Mouse (Mus musculus): ENCODE results near the gene Gne. TPM values are rescaled to one million over a fixed set of nuclear protein-coding genes. Genes with fewer than 3 reads are reported as not detected.

Gne gene
- polyA plus RNA-seq (2014; fragmentation: Nextera tagmentation; extraction: Ambion mirVana), result 27.0 and 31.8 TPM in 2 replicates

DNA sequence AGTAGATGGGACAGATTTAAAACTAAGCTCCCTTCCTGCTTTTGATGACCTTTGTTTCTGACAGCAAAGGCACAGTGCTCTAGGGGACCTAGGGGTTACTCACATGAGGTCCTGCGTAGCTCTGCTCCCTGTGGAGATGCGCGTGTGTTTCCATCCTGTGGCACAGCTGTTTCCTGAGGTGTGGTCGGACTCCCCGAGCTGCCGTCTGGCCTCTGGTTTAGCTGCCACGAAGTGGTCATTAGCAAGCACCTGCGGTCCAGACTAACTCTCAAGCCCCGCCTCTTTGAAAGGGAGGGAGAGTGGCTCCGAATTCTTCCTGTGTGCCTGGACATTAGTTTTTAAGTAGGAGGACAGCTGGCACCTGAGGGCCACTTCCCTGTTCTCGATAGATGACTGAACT lies at the start of gene Gne:
TSS of gene Gne (minus strand) at position 233 of the 400 bp plus-strand sequence.
- Histone ChIP-seq H3K4me1 (ENCODE audit: control insufficient read depth, insufficient read depth, low read length) (no peaks in the 10 kb centered on the region), H3K36me3 (ENCODE audit: control insufficient read depth, insufficient read depth, low read length) (no peaks in the 10 kb centered on the region), H3K9ac (replicated peaks; ENCODE audit: low read depth, low read length) (no peak within 1 kb of the TSS), H3K4me3 (ENCODE audit: low read depth, low read length) (no peak within 1 kb of the TSS), H3K4me2 (ENCODE audit: low read depth, low read length) (no peak within 1 kb of the TSS), H3K27ac (ENCODE audit: low read depth, low read length) (no peak within 1 kb of the TSS), H3K9me3 (ENCODE audit: control insufficient read depth, low read length) (no peaks in the 10 kb centered on the region), H3K27me3 (ENCODE audit: control insufficient read depth, insufficient read depth, low read length) (no peaks in the 10 kb centered on the region)
- WGBS, result 13% methylated on average over 11 of the region's 11 CpGs
- ATAC-seq (ENCODE audit: low read depth), result no peak

DNA sequence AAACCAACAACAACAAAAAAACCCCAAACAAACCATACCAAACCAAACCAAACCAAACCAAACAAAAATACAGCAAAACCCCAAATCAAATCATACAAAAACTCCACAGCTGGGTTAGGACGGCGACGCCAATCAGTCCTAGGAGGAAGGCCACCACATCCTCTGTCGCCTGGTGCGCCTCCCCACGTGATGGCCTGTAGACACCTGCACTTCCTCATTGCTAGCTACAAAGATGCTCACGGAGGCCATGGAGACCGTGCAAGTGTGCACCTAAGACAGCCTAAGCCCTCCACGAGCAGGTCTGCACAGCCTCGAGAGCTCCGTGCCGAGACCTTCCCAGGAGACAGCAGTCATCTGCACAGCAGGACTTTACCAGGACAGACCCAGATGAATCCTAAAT lies 42.8 kb upstream of the Gne start:
- Histone ChIP-seq H3K9ac (replicated peaks; ENCODE audit: low read depth, low read length) (no peak overlapping the region), H3K4me1 (ENCODE audit: control insufficient read depth, insufficient read depth, low read length) (no peaks in the 10 kb centered on the region), H3K9me3 (ENCODE audit: control insufficient read depth, low read length) (no peaks in the 10 kb centered on the region), H3K27me3 (ENCODE audit: control insufficient read depth, insufficient read depth, low read length) (no peaks in the 10 kb centered on the region), H3K4me3 (ENCODE audit: low read depth, low read length) (no peak overlapping the region), H3K36me3 (ENCODE audit: control insufficient read depth, insufficient read depth, low read length) (peaks cover 52% of the 10 kb centered on the region), H3K4me2 (ENCODE audit: low read depth, low read length) (no peak overlapping the region), H3K27ac (ENCODE audit: low read depth, low read length) (no peak overlapping the region)
- 95% methylated on average over 12 of the region's 12 CpGs for WGBS
- no peak for ATAC-seq (ENCODE audit: low read depth)

DNA sequence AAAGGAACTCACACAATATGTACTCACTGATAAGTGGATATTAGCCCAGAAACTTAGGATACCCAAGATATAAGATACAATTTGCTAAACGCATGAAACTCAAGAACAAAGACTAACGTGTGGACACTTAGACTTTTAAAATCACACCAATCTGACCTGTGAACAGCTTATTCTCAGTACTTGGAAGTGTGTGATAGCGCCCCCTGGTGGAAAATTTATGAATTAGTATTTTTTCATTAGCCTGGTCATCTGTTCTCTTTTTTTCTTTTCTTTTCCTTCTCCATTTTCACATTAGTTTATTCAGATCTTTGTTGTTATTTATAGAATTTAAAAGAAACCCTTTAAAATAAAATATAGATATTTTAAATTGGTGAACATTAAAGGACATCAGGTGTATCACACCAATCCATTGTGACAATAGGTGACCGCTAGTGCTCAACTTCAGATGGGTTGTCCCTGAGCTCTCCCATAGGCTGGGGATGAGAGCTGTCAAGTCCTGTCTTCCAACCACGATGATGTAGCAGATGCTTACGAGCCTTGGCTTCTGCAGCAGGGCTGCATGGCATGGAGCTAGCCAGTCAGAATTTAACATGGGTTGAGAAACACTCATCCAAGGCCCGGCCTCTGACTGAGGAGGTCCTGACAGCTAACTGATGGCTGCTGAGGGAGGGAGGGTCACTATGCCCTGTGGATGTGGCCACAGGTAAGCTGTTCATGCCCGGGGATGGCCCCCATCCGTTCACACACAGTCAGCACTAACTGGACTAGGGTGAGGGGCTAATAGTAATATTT lies 35.6 kb upstream of the Gne start:
- peak; percentile 31; the same call in 1 of the 2 replicates for ATAC-seq (ENCODE audit: low read depth)
- Histone ChIP-seq H3K4me1 (ENCODE audit: control insufficient read depth, insufficient read depth, low read length) (no peaks in the 10 kb centered on the region), H3K27ac (ENCODE audit: low read depth, low read length) (no peak overlapping the region), H3K36me3 (ENCODE audit: control insufficient read depth, insufficient read depth, low read length) (no peaks in the 10 kb centered on the region), H3K9ac (replicated peaks; ENCODE audit: low read depth, low read length) (no peak overlapping the region), H3K4me3 (ENCODE audit: low read depth, low read length) (no peak overlapping the region), H3K4me2 (ENCODE audit: low read depth, low read length) (no peak overlapping the region), H3K27me3 (ENCODE audit: control insufficient read depth, insufficient read depth, low read length) (no peaks in the 10 kb centered on the region), H3K9me3 (ENCODE audit: control insufficient read depth, low read length) (no peaks in the 10 kb centered on the region)
- 56% methylated on average over 9 of the region's 9 CpGs for WGBS

DNA sequence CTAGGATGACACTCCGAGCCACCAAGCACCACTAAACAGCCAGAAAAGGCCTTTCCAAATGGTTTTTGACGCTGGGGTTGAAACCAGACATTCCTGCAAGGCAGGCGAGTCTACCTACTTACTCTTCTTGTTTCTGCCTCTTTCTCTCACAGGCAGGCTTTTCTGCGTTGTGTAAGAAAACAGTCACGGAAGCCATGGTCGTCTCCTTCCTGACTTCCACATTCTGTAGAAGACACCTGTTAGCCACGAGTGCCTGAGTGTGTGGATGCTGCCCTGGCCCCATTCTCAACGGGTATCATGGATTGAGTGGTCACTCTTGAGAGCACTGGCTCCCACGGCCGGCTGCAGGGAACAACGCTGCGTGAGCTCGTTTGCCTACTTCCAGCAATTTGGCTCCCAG lies 31.1 kb upstream of the Gne start:
- ATAC-seq (ENCODE audit: low read depth), result no peak
- Histone ChIP-seq H3K4me1 (ENCODE audit: control insufficient read depth, insufficient read depth, low read length) (no peaks in the 10 kb centered on the region), H3K27me3 (ENCODE audit: control insufficient read depth, insufficient read depth, low read length) (no peaks in the 10 kb centered on the region), H3K9ac (replicated peaks; ENCODE audit: low read depth, low read length) (no peak overlapping the region), H3K4me2 (ENCODE audit: low read depth, low read length) (no peak overlapping the region), H3K9me3 (ENCODE audit: control insufficient read depth, low read length) (no peaks in the 10 kb centered on the region), H3K4me3 (ENCODE audit: low read depth, low read length) (no peak overlapping the region), H3K36me3 (ENCODE audit: control insufficient read depth, insufficient read depth, low read length) (no peaks in the 10 kb centered on the region), H3K27ac (ENCODE audit: low read depth, low read length) (no peak overlapping the region)
- 89% methylated on average over 13 of the region's 13 CpGs for WGBS

DNA sequence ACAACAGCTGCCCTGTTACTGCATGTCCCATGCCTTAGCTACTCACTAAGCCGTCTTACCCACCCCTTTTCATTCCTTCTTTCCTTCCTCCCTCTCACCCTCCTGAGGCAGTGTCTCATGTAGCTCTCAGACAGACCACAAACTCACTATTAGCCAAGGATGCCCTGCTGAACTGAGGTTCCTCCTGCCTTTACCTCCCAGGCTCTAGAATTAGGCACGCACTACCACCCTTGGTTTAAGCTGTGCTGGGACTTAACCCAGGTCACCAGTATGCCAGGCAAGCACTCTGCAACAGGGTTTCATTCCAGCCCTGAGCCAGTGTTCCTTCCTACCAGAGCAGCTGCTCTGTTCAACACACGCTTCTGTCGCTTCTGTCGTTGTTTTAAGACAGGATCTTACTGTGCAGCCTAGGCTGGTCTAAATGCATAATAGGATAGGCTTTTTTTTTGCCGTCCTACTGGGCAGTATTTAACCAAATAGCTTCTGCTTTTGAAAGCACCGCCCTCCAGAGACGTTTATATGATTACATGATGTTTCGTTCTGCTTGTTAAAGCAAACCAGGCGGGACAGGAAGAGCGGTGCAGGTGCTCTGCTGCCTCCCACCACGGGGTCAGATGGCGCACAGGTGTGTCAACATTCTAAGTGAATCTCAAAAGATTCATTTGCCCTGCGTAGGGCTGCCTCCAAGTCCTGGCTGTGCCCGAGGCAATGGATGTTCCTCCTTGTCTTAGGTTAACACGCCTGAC lies 29.6 kb upstream of the Gne start:
- H3K4me3 ChIP-seq (ENCODE audit: low read depth, low read length), result no peak overlapping the region
- H3K9ac ChIP-seq (replicated peaks; ENCODE audit: low read depth, low read length), result no peak overlapping the region
- H3K9me3 ChIP-seq (ENCODE audit: control insufficient read depth, low read length), result no peaks in the 10 kb centered on the region
- ATAC-seq (ENCODE audit: low read depth), result no peak
- H3K4me1 ChIP-seq (ENCODE audit: control insufficient read depth, insufficient read depth, low read length), result no peaks in the 10 kb centered on the region
- no peaks in the 10 kb centered on the region for H3K27me3 ChIP-seq (ENCODE audit: control insufficient read depth, insufficient read depth, low read length)
- H3K4me2 ChIP-seq (ENCODE audit: low read depth, low read length), result no peak overlapping the region
- H3K36me3 ChIP-seq (ENCODE audit: control insufficient read depth, insufficient read depth, low read length), result no peaks in the 10 kb centered on the region
- 34% methylated on average over 16 of the region's 16 CpGs for WGBS
- H3K27ac ChIP-seq (ENCODE audit: low read depth, low read length), result no peak overlapping the region

DNA sequence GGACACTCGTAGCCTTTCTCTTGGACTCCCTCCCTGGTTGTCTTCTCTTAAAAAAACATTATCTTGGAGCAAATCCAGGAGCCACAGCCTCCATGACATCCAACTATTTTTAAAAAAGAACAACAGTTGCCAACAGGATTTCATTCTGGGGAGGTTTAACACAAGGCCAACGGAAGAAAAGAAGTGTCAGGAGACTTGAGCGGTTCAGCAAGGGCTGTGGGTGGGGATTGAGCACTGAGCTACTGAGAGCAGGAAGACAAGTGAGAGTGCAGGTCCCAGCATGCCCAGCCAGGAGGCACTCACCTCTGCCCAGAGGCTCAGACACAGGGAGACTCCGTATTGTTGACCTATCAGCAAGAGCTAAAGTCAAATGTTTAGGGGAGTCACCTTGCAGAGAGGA lies 28.8 kb upstream of the Gne start:
- 36% methylated on average over 4 of the region's 4 CpGs for WGBS

DNA sequence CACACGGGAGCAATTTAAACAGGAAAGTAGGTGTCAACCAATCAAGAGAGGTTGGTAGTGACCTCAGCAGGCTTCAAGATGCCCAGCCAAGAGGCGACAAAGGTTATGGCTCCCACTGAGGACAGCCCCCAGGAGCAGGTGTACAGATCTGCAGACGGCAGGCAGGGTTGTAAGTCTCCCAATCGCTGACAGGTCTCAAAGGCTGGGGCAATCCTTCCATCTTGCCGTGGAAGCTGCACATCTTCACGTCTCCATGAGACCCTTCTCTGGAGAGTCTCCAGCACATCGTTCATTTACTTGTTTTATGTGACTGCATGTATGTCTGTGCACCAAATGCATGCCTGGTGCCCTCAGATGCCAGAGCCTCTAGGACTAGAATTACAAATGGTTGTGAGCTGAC lies 26.8 kb upstream of the Gne start:
- no peak for ATAC-seq (ENCODE audit: low read depth)
- no peaks in the 10 kb centered on the region for H3K27me3 ChIP-seq (ENCODE audit: control insufficient read depth, insufficient read depth, low read length)
- no peaks in the 10 kb centered on the region; the same call in 1 of the 2 replicates for H3K4me1 ChIP-seq (ENCODE audit: control insufficient read depth, insufficient read depth, low read length)
- WGBS, result 51% methylated on average over 7 of the region's 7 CpGs
- no peak overlapping the region for H3K4me3 ChIP-seq (ENCODE audit: low read depth, low read length)
- H3K9me3 ChIP-seq (ENCODE audit: control insufficient read depth, low read length), result no peaks in the 10 kb centered on the region
- no peak overlapping the region for H3K9ac ChIP-seq (replicated peaks; ENCODE audit: low read depth, low read length)
- H3K27ac ChIP-seq (ENCODE audit: low read depth, low read length), result no peak overlapping the region
- H3K4me2 ChIP-seq (ENCODE audit: low read depth, low read length), result no peak overlapping the region
- no peaks in the 10 kb centered on the region for H3K36me3 ChIP-seq (ENCODE audit: control insufficient read depth, insufficient read depth, low read length)

More for the DNA sequence above, 28.8 kb upstream of the Gne start:
- H3K9ac ChIP-seq (replicated peaks; ENCODE audit: low read depth, low read length), result no peak overlapping the region
- H3K9me3 ChIP-seq (ENCODE audit: control insufficient read depth, low read length), result no peaks in the 10 kb centered on the region
- ATAC-seq (ENCODE audit: low read depth), result no peak
- H3K4me1 ChIP-seq (ENCODE audit: control insufficient read depth, insufficient read depth, low read length), result no peaks in the 10 kb centered on the region
- H3K36me3 ChIP-seq (ENCODE audit: control insufficient read depth, insufficient read depth, low read length), result no peaks in the 10 kb centered on the region
- no peak overlapping the region for H3K4me3 ChIP-seq (ENCODE audit: low read depth, low read length)
- H3K27ac ChIP-seq (ENCODE audit: low read depth, low read length), result no peak overlapping the region
- no peak overlapping the region for H3K4me2 ChIP-seq (ENCODE audit: low read depth, low read length)
- no peaks in the 10 kb centered on the region for H3K27me3 ChIP-seq (ENCODE audit: control insufficient read depth, insufficient read depth, low read length)

DNA sequence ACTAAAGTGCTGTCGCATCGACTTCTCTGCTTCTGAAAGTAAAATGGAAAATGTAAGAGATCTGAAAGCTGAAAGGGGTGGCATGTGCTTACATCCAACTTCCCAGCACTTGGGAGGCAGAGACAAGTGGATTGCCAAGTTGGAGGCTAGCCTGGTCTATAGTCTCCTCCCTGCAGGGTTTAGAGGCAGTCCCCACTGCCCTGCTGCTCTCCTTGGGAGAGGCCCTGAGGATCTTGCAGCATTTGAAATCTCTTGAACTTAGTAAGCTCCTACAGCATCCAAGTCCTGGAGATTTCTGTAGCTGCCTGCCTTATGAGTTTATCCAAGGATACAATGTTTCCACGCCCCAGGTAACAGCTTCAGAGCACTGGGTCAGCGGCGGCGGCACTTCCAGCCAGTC lies 24.3 kb upstream of the Gne start:
- no peak overlapping the region for H3K9ac ChIP-seq (replicated peaks; ENCODE audit: low read depth, low read length)
- no peaks in the 10 kb centered on the region for H3K27me3 ChIP-seq (ENCODE audit: control insufficient read depth, insufficient read depth, low read length)
- no peaks in the 10 kb centered on the region; the same call in 1 of the 2 replicates for H3K4me1 ChIP-seq (ENCODE audit: control insufficient read depth, insufficient read depth, low read length)
- H3K4me2 ChIP-seq (ENCODE audit: low read depth, low read length), result no peak overlapping the region
- no peak for ATAC-seq (ENCODE audit: low read depth)
- H3K27ac ChIP-seq (ENCODE audit: low read depth, low read length), result no peak overlapping the region
- 89% methylated on average over 6 of the region's 6 CpGs for WGBS
- H3K9me3 ChIP-seq (ENCODE audit: control insufficient read depth, low read length), result no peaks in the 10 kb centered on the region
- no peaks in the 10 kb centered on the region for H3K36me3 ChIP-seq (ENCODE audit: control insufficient read depth, insufficient read depth, low read length)
- H3K4me3 ChIP-seq (ENCODE audit: low read depth, low read length), result no peak overlapping the region

DNA sequence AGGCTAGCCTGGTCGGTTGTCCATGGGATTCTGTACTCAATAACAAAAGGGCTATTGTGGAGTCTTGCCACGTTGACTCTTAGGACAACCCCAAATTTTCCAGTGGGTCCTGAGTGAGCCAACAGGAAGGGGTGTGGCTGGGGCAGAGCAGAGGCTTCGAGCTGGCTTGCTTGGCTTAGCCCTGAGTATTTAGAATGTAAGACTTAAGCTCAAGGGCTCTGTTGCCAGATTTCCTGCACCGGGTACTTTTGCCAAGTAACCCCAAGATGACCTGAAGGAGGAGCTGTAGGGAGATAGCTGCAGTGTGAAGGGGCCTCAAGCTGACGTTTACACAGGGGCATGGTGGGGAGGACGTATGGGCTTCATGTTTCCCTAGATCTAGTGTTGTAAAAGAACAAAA lies 23.4 kb upstream of the Gne start:
- no peak for ATAC-seq (ENCODE audit: low read depth)
- Histone ChIP-seq H3K4me1 (ENCODE audit: control insufficient read depth, insufficient read depth, low read length) (no peaks in the 10 kb centered on the region; the same call in 1 of the 2 replicates), H3K27me3 (ENCODE audit: control insufficient read depth, insufficient read depth, low read length) (no peaks in the 10 kb centered on the region), H3K27ac (ENCODE audit: low read depth, low read length) (no peak overlapping the region), H3K9me3 (ENCODE audit: control insufficient read depth, low read length) (no peaks in the 10 kb centered on the region), H3K4me2 (ENCODE audit: low read depth, low read length) (no peak overlapping the region), H3K9ac (replicated peaks; ENCODE audit: low read depth, low read length) (no peak overlapping the region), H3K4me3 (ENCODE audit: low read depth, low read length) (no peak overlapping the region), H3K36me3 (ENCODE audit: control insufficient read depth, insufficient read depth, low read length) (no peaks in the 10 kb centered on the region)
- WGBS, result 45% methylated on average over 6 of the region's 6 CpGs

Measured in neural tube, embryonic 14.5 days (tissue).